Mouse (Mus musculus): ENCODE results near the gene Kremen2. TPM values are rescaled to one million over a fixed set of nuclear protein-coding genes. Genes with fewer than 3 reads are reported as not detected.

Kremen2 gene
- 1.5 and 3.0 TPM in 2 replicates for polyA plus RNA-seq (2015; fragmentation: Nextera tagmentation; extraction: Ambion mirVana)

DNA sequence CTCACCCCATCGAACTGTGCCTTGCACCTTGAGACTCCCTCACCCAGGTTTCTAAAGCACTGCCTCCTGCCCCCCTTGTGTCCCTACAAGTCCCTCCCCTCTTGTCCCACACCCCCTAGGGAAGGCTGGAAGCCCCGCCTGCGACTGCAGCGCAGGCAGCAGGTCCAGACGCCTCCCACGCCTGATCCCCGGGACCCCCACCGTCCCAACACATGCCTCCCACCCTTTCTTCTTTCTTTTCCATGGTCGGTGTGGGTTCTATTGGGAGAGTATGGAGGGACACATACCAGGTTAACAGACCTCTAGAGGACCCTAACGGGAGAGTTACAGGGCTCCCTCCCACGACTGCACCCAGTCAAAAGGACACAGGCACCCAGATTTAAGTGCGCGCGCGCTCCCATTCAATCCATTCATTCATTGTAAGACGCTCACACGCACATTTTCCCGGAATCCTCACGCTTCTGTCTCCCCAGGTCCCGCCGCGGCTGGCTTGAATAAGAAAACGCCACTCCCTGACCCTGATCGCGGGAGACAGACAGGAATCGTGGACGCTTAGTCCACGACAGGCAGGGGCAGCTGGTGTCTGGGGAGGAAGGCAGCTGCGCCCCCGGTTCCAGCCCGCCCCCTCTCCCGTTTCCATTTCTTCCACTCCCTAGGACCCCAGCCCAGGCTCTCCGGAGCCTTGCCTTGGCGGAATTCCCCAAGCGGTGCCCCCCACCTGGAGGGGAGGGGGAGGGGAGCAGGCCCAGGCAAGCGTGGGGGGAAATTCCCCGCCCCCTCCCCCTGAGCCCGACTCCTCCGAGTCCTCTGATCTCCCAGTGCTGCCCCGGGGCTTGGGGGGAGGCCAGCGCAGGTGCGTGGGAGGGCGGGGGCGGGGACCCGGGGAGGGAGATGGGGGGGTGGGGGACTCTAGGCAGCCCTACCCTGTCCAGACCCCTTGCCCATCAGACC is at the start of gene Kremen2:
Gene Kremen2, minus strand, starts transcription at position 533 of the 951 bp plus-strand sequence.
- ATAC-seq (ENCODE audit: low read depth) = no peak
- H3K9ac ChIP-seq = peak within 1 kb of the TSS; percentile 67
- H3K27ac ChIP-seq (replicated peaks) = no peak within 1 kb of the TSS
- WGBS = under 1% methylated on average over 37 of the region's 45 CpGs
- peaks cover 77% of the 10 kb centered on the region for H3K27me3 ChIP-seq
- H3K9me3 ChIP-seq = no peaks in the 10 kb centered on the region
- H3K4me1 ChIP-seq (replicated peaks) = peaks cover 38% of the 10 kb centered on the region
- peaks cover 1% of the 10 kb centered on the region; the same call in 1 of the 2 replicates for H3K36me3 ChIP-seq
- peak within 1 kb of the TSS; percentile 41 for H3K4me3 ChIP-seq
- H3K4me2 ChIP-seq = peak within 1 kb of the TSS; percentile 78

DNA sequence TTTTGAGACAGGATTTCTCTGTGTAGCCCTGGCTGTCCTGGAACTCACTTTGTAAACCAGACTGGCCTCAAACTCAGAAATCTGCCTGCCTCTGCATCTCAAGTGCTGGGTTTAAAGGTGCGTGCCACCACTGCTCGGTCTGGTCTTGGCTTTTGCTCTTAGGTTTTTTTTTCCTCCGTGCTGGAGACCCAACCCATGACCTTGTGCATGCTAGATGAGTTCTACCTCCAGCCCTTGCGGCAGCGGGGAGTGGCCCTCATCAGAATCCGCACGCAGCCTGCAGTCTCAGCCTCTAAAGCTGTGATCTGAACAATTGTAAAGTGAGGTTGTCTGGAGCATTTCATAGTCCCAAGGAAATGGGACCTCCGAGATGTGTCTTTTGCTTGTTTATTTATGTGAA is 49.7 kb upstream of the Kremen2 start:
- peaks cover 25% of the 10 kb centered on the region; the same call in 1 of the 2 replicates for H3K36me3 ChIP-seq
- 95% methylated on average over 8 of the region's 8 CpGs for WGBS
- no peak overlapping the region for H3K4me3 ChIP-seq
- H3K9me3 ChIP-seq = no peaks in the 10 kb centered on the region
- H3K4me2 ChIP-seq = no peak overlapping the region
- H3K9ac ChIP-seq = no peak overlapping the region
- ATAC-seq (ENCODE audit: low read depth) = no peak
- H3K27me3 ChIP-seq = no peaks in the 10 kb centered on the region
- peaks cover 24% of the 10 kb centered on the region for H3K4me1 ChIP-seq (replicated peaks)
- H3K27ac ChIP-seq (replicated peaks) = no peak overlapping the region

DNA sequence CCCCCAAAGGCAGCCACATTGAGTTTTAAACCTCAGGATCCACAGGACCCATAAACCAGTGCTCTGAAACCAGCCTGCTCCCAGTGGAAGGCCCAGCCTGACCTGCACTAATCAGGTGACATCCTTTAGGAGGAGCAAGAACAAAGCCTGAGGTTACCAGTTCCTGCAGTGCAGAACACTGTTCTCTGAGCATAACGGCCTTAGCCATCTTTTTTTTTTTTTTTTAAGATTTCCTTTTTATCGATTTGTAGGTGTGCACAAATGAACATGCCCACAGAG is 45.4 kb upstream of the Kremen2 start:
- Histone ChIP-seq H3K9ac (peak overlapping the region; percentile 89), H3K9me3 (no peaks in the 10 kb centered on the region), H3K36me3 (0 out of 2 replicates have a peak, but pooled peaks cover 10% of the 10 kb centered on the region), H3K4me1 (replicated peaks) (peaks cover 40% of the 10 kb centered on the region), H3K4me2 (peak overlapping the region; percentile 76), H3K27ac (replicated peaks) (peak overlapping the region; percentile 97), H3K27me3 (no peaks in the 10 kb centered on the region), H3K4me3 (peak overlapping the region; percentile 47)
- peak; percentile 15; the same call in 1 of the 2 replicates for ATAC-seq (ENCODE audit: low read depth)
- whole genome bisulfite sequencing = 45% methylated on average over 2 of the region's 2 CpGs

DNA sequence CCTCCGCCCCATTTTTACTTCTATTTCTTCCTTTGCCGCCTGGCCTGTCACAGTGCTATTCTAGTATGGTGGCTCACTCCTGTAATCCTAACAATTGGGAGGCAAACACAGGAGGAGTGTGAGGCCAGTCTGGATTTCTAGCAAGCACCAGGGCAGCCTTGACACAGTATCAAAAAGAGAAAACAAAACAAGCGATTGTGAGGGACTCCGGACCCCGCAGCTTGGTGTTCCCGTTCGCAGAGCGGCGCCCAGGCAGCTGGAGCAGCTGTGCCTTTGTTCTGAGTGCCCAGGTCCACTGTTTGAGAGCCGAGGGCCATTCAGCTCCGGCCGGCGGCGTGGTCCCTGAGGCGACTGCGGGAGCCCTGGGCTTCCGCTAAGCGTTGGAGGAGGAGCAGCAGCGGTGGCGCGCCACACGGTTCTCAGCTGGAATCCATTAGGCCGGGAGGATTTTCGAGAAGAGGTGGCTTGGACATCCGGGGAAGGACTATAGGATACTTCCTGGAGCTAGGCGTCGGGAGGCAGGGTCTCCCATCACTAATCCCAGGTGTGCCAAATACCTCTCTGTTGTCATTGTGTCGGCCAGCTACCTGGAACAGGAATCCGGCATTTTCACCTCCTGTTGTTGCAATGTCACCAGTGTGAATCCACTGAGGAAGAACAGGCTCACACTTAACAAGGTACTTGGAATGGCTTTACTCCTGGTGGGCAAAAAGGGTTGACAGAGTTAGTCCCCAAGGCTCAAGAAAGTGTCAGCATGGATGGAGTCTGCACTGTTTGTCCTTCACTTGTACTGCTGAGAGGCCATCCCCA is 44.8 kb upstream of the Kremen2 start, which contains the start of gene Srrm2:
Gene Srrm2, plus strand, starts transcription at position 264 of the 810 bp plus-strand sequence.
- WGBS = 3% methylated on average over 29 of the region's 29 CpGs
- H3K9ac ChIP-seq = peak within 1 kb of the TSS; percentile 89
- no peaks in the 10 kb centered on the region for H3K9me3 ChIP-seq
- H3K4me1 ChIP-seq (replicated peaks) = peaks cover 42% of the 10 kb centered on the region
- peak; percentile 30 for ATAC-seq (ENCODE audit: low read depth)
- H3K27ac ChIP-seq (replicated peaks) = peak within 1 kb of the TSS; percentile 97
- peak within 1 kb of the TSS; percentile 47 for H3K4me3 ChIP-seq
- H3K27me3 ChIP-seq = no peaks in the 10 kb centered on the region
- peak within 1 kb of the TSS; percentile 76 for H3K4me2 ChIP-seq
- H3K36me3 ChIP-seq = 0 out of 2 replicates have a peak, but pooled peaks cover 10% of the 10 kb centered on the region

DNA sequence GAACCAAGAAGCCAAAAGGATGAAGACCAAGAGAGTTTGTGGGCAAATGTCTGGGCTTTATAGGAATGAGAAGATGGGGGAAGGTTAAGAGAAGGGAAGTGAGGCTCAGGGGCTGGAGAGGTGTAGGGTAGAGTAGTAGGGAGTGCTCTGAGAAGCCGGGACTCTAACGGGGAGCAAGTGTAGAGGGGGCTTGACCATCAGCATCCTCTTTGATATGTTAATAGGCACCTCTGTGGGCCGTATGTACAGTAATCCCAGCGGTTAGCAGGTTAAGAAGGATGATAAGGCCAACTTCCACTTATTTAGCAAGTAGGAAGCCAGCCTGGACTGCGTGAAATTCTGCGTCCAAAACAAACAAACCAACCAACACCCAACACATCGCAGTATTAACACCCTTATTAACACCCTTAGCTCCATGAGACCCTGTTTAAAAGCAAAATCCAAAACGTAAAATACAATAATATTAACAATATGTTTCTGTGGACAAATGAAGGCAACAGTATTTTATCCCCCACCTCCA is 44.2 kb upstream of the Kremen2 start:
- 0 out of 2 replicates have a peak, but pooled peaks cover 10% of the 10 kb centered on the region for H3K36me3 ChIP-seq
- H3K4me2 ChIP-seq = peak overlapping the region; percentile 76
- no peaks in the 10 kb centered on the region for H3K27me3 ChIP-seq
- H3K4me3 ChIP-seq = peak overlapping the region; percentile 47
- peak overlapping the region; percentile 97 for H3K27ac ChIP-seq (replicated peaks)
- peak overlapping the region; percentile 89 for H3K9ac ChIP-seq
- WGBS = 12% methylated on average over 8 of the region's 8 CpGs
- no peak for ATAC-seq (ENCODE audit: low read depth)
- peaks cover 49% of the 10 kb centered on the region for H3K4me1 ChIP-seq (replicated peaks)
- H3K9me3 ChIP-seq = no peaks in the 10 kb centered on the region

DNA sequence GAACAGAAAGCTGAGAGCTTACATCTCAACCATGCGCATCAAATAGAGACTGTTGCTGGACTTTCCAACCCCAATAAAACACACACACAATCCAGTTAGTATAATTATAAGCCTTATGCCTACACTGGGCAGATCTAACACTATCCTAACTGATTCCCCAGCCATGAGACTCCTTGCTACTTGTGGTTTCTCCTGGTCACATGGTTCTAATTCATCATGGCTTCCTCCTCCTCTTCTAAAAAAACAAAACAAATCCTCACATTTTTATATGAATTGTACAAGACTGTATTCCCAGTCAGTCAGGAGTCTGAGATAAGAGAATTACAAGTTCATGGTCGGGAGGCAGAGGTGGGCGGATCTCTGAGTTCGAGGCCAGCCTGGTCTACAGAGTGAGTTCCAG is 43.3 kb upstream of the Kremen2 start:
- H3K27ac ChIP-seq (replicated peaks) = no peak overlapping the region
- H3K9me3 ChIP-seq = no peaks in the 10 kb centered on the region
- H3K27me3 ChIP-seq = no peaks in the 10 kb centered on the region
- ATAC-seq (ENCODE audit: low read depth) = no peak
- H3K4me2 ChIP-seq = no peak overlapping the region
- H3K36me3 ChIP-seq = 0 out of 2 replicates have a peak, but pooled peaks cover 8% of the 10 kb centered on the region
- peaks cover 49% of the 10 kb centered on the region for H3K4me1 ChIP-seq (replicated peaks)
- WGBS = 90% methylated on average over 4 of the region's 4 CpGs
- no peak overlapping the region for H3K4me3 ChIP-seq
- H3K9ac ChIP-seq = no peak overlapping the region

DNA sequence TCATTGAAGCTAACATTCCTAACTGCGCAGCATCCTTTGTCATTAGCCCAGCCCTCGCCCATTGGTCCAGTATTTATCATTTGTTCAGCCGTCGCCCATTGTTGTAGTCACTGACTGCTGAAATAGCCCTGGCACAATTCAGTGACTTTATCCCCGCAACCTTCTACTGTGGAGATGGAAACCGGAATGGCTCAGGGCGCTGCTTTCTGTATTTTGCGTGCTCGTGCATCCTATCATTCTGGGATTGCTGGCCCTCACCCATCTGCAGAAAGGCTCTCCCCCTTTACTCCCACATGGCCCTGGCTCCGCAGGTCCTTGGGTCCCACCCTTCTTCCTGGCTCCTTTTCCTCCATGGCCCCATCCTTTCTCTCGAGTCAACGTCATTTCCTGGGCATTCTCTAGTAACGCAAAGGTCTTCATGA is 40.9 kb upstream of the Kremen2 start:
- Histone ChIP-seq H3K27me3 (no peaks in the 10 kb centered on the region), H3K4me3 (peak overlapping the region; percentile 59), H3K4me1 (replicated peaks) (peaks cover 37% of the 10 kb centered on the region), H3K27ac (replicated peaks) (peak overlapping the region; percentile 93), H3K36me3 (no peaks in the 10 kb centered on the region), H3K9ac (peak overlapping the region; percentile 84), H3K4me2 (peak overlapping the region; percentile 70), H3K9me3 (no peaks in the 10 kb centered on the region)
- 8% methylated on average over 13 of the region's 13 CpGs for WGBS
- ATAC-seq (ENCODE audit: low read depth) = peak; percentile 68

DNA sequence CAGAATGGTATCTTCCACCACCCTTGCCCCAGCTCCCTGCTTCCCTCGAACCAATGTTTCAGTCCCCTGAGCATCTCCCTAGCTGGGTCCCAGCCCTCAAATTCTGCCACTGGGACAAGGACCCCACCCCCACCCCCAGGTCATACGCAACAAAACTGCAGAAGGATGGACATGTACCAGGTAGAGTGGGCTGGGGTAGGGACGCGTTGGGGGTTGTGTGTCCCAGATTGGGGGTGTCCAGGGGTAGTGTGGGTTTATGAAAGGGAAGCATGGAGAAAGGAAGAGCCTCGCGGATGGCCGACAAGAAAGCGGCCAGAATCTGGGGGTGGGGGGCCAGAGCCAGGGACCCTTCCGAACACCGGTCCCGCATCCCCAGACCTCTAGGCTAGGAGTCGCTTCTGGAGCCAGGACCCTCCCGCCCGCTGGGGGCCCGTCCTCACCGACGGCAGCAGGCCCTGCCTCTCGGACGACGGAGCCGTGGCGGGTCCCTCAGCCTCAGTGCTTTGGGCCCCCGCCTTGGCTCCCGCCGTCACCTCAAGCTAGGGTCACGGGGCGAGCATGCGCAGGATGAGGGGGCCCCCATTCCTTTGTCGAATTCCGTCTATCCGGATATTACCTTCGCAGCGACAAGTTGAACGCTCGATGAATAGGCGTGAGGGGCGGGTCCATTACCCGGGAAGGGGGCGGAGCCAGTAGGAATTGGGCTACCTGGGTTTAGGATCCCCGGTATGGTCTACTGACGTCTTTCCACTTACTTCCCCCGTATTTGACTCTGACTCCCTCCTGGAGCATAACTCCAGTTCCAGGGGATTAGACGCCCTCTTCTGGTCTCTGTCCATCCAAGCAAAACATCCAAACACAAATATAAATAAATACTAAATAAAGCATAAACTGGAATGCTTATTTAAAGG is 40.2 kb upstream of the Kremen2 start, which contains the start of gene Flywch2:
Gene Flywch2, minus strand, starts transcription at position 521 of the 911 bp plus-strand sequence.
- Histone ChIP-seq H3K27me3 (no peaks in the 10 kb centered on the region), H3K4me2 (peak within 1 kb of the TSS; percentile 70), H3K36me3 (no peaks in the 10 kb centered on the region), H3K4me3 (peak within 1 kb of the TSS; percentile 59), H3K9ac (peak within 1 kb of the TSS; percentile 84), H3K9me3 (no peaks in the 10 kb centered on the region), H3K27ac (replicated peaks) (peak within 1 kb of the TSS; percentile 93), H3K4me1 (replicated peaks) (peaks cover 30% of the 10 kb centered on the region)
- 2% methylated on average over 42 of the region's 43 CpGs for WGBS
- ATAC-seq (ENCODE audit: low read depth) = peak; percentile 91

DNA sequence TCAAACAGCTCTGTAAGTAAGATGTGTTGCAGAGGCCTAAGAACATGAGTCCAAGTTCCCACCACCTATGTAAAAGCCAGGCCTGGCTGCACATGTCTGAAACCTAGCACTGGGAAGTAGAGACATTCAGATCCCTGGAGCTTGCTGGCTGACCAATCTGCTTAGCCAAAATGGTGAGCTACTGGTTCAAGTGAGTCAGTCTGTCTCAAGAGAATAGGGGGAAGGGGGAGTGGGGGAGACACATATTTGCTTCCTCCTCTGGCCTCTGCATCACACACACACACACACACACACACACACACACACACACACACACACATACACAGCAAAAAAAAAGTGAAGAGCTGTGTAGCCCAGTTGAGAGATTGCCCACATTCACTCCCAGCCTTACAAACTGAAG is 37.7 kb upstream of the Kremen2 start:
- no peak overlapping the region for H3K4me3 ChIP-seq
- no peaks in the 10 kb centered on the region for H3K9me3 ChIP-seq
- H3K27me3 ChIP-seq = no peaks in the 10 kb centered on the region
- no peak overlapping the region for H3K9ac ChIP-seq
- H3K27ac ChIP-seq (replicated peaks) = no peak overlapping the region
- ATAC-seq (ENCODE audit: low read depth) = no peak
- no peak overlapping the region for H3K4me2 ChIP-seq
- no peaks in the 10 kb centered on the region for H3K36me3 ChIP-seq
- H3K4me1 ChIP-seq (replicated peaks) = peaks cover 15% of the 10 kb centered on the region

DNA sequence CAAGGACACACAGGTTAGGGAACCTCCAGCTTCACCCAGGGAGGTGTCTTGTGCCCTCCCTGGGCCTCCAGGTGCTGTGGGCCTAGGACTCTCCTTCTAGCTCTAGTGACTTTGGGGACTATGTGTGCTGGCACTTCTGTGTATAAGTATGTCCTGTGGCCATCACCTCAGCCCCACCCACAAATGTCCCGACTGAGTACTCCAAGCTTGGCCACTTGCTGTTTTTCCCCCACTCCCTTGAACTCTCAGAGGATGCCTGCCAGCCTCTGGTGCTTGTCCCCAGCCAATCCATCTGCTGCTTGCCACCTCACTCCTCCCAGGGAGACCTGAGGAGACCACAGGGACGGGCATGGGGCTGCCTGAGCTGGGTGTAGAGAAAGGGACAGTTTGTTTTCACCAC is 32.8 kb upstream of the Kremen2 start:
- H3K4me3 ChIP-seq = no peak overlapping the region
- no peaks in the 10 kb centered on the region for H3K27me3 ChIP-seq
- ATAC-seq (ENCODE audit: low read depth) = no peak
- no peak overlapping the region for H3K27ac ChIP-seq (replicated peaks)
- WGBS = 55% methylated on average over 2 of the region's 2 CpGs
- peaks cover 7% of the 10 kb centered on the region for H3K4me1 ChIP-seq (replicated peaks)
- H3K9ac ChIP-seq = no peak overlapping the region
- no peaks in the 10 kb centered on the region for H3K9me3 ChIP-seq
- H3K4me2 ChIP-seq = no peak overlapping the region
- H3K36me3 ChIP-seq = peaks cover 6% of the 10 kb centered on the region; the same call in 1 of the 2 replicates

DNA sequence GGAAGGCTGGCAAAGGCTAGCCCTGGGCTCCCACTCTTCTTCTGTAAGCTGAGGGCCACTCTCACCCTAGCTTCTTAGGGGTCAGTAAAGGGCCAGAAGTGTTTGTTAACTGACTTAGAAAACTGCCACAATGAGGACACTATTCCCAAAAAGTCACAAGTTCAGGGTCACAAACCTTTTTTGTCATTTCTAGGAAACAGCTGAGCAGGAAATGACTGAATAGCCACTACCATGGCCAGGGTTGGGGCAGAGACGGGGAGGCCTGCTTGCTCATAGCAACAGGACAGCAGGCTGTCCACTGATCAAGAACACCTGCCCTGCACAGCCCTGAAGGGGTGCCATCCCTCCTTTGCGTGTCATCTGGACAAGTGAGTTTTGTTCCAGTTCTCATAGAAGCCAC is 31.5 kb upstream of the Kremen2 start:
- Histone ChIP-seq H3K36me3 (peaks cover 6% of the 10 kb centered on the region; the same call in 1 of the 2 replicates), H3K9ac (no peak overlapping the region), H3K4me1 (replicated peaks) (peaks cover 7% of the 10 kb centered on the region), H3K9me3 (no peaks in the 10 kb centered on the region), H3K4me2 (no peak overlapping the region), H3K4me3 (no peak overlapping the region), H3K27ac (replicated peaks) (no peak overlapping the region), H3K27me3 (no peaks in the 10 kb centered on the region)
- 87% methylated on average over 2 of the region's 2 CpGs for WGBS
- no peak for ATAC-seq (ENCODE audit: low read depth)

Measured in neural tube, embryonic 13.5 days (tissue).